Mouse (Mus musculus): ENCODE measurements around the gene Asah2. TPM values are rescaled to one million over a fixed set of nuclear protein-coding genes. Genes with fewer than 3 reads are reported as not detected.

The Asah2 gene
- total RNA-seq, 2 experiments from 2014 or later: 8.3 to 12.3 TPM

GRCm38 (mm10) chr19:32030430-32030829 lies 77.6 kb downstream of the Asah2 start:
- DNase-seq (ENCODE audit: extremely low spot score in 1 of 2, low spot score in 2 of 2): peak; percentile 18 to 35
- intact Hi-C loops (cut with DNase I): no loop called here
- H3K4me3 ChIP-seq: no peak overlapping the region
- TF ChIP-seq CTCF (IDR thresholded peaks at IDR 0.05): peak; percentile 87
- no peak overlapping the region for H3K27ac ChIP-seq

- TF ChIP-seq CTCF (IDR thresholded peaks at IDR 0.05): no peak
- Histone ChIP-seq H3K4me3 (no peak overlapping the region), H3K27ac (no peak overlapping the region)
- intact Hi-C loops (cut with DNase I): no loop called here
- DNase-seq (ENCODE audit: extremely low spot score in 1 of 2, low spot score in 2 of 2): no peak
Measured at GRCm38 (mm10) chr19:32025443-32025842, 82.6 kb downstream of the Asah2 start.

GRCm38 (mm10) chr19:32019722-32020121 lies 88.3 kb downstream of the Asah2 start:
- intact Hi-C loops (cut with DNase I): no loop called here
- TF ChIP-seq CTCF (IDR thresholded peaks at IDR 0.05): no peak
- H3K4me3 ChIP-seq: no peak overlapping the region
- DNase-seq (ENCODE audit: extremely low spot score in 1 of 2, low spot score in 2 of 2): no peak
- H3K27ac ChIP-seq: no peak overlapping the region

GRCm38 (mm10) chr19:32018585-32018984 lies 89.4 kb downstream of the Asah2 start:
- no peak for TF ChIP-seq CTCF (IDR thresholded peaks at IDR 0.05)
- intact Hi-C loops (cut with DNase I): no loop called here
- DNase-seq (ENCODE audit: extremely low spot score in 1 of 2, low spot score in 2 of 2): no peak
- Histone ChIP-seq H3K4me3 (no peak overlapping the region), H3K27ac (no peak overlapping the region)

- Histone ChIP-seq H3K27ac (no peak overlapping the region), H3K4me3 (no peak overlapping the region)
- intact Hi-C loops (cut with DNase I): no loop called here
- no peak for TF ChIP-seq CTCF (IDR thresholded peaks at IDR 0.05)
- DNase-seq (ENCODE audit: extremely low spot score in 1 of 2, low spot score in 2 of 2): no peak
Measured at GRCm38 (mm10) chr19:32018053-32018452, 90.0 kb downstream of the Asah2 start.

- H3K4me3 ChIP-seq: no peak overlapping the region
- no peak for TF ChIP-seq CTCF (IDR thresholded peaks at IDR 0.05)
- intact Hi-C loops (cut with DNase I): no loop called here
- no peak overlapping the region for H3K27ac ChIP-seq
- DNase-seq (ENCODE audit: extremely low spot score in 1 of 2, low spot score in 2 of 2): no peak
Measured at GRCm38 (mm10) chr19:32002623-32003022, 105.4 kb downstream of the Asah2 start.

GRCm38 (mm10) chr19:31996916-31997315 lies 111.1 kb downstream of the Asah2 start:
- no peak overlapping the region for H3K4me3 ChIP-seq
- no peak overlapping the region for H3K27ac ChIP-seq
- DNase-seq (ENCODE audit: extremely low spot score in 1 of 2, low spot score in 2 of 2): no peak
- no peak for TF ChIP-seq CTCF (IDR thresholded peaks at IDR 0.05)
- intact Hi-C loops (cut with DNase I): no loop called here

GRCm38 (mm10) chr19:31991057-31991456 lies 117.0 kb downstream of the Asah2 start:
- no peak for TF ChIP-seq CTCF (IDR thresholded peaks at IDR 0.05)
- intact Hi-C loops (cut with DNase I): no loop called here
- no peak overlapping the region for H3K27ac ChIP-seq
- no peak overlapping the region for H3K4me3 ChIP-seq
- no peak for DNase-seq (ENCODE audit: extremely low spot score in 1 of 2, low spot score in 2 of 2)

- intact Hi-C loops (cut with DNase I): no loop called here
- no peak for TF ChIP-seq CTCF (IDR thresholded peaks at IDR 0.05)
- H3K27ac ChIP-seq: no peak overlapping the region
- no peak overlapping the region for H3K4me3 ChIP-seq
- DNase-seq (ENCODE audit: extremely low spot score in 1 of 2, low spot score in 2 of 2): no peak
Measured at GRCm38 (mm10) chr19:31975882-31976281, 132.1 kb downstream of the Asah2 start.

GRCm38 (mm10) chr19:31971998-31972397 lies 136.0 kb downstream of the Asah2 start:
- no peak overlapping the region for H3K4me3 ChIP-seq
- peak; percentile 75 to 84 for DNase-seq (ENCODE audit: extremely low spot score in 1 of 2, low spot score in 2 of 2)
- H3K27ac ChIP-seq: no peak overlapping the region
- intact Hi-C loops (cut with DNase I): loop anchor here (1.0 to 5.0 kb wide), 4 partner anchors 57 to 720 kb away; no protein-coding TSS in a partner anchor
- TF ChIP-seq CTCF (IDR thresholded peaks at IDR 0.05): peak; percentile 99

- Histone ChIP-seq H3K27ac (no peak overlapping the region), H3K4me3 (no peak overlapping the region)
- no peak for TF ChIP-seq CTCF (IDR thresholded peaks at IDR 0.05)
- intact Hi-C loops (cut with DNase I): loop anchor here (5.0 kb wide), 3 partner anchors 126 to 721 kb away; no protein-coding TSS in a partner anchor
- DNase-seq (ENCODE audit: extremely low spot score in 1 of 2, low spot score in 2 of 2): no peak
Measured at GRCm38 (mm10) chr19:31971405-31971804, 136.6 kb downstream of the Asah2 start.

GRCm38 (mm10) chr19:31967933-31968532 lies 140.0 kb downstream of the Asah2 start:
- TF ChIP-seq CTCF (IDR thresholded peaks at IDR 0.05): peak; percentile 54
- no peak for DNase-seq (ENCODE audit: extremely low spot score in 1 of 2, low spot score in 2 of 2)
- intact Hi-C loops (cut with DNase I): loop anchor here (5.0 kb wide), 2 partner anchors 106 to 201 kb away; partner anchors contain the start of gene Prkg1
- no peak overlapping the region for H3K4me3 ChIP-seq
- H3K27ac ChIP-seq: no peak overlapping the region

GRCm38 (mm10) chr19:31963147-31963546 lies 144.9 kb downstream of the Asah2 start:
- intact Hi-C loops (cut with DNase I): no loop called here
- no peak for TF ChIP-seq CTCF (IDR thresholded peaks at IDR 0.05)
- no peak for DNase-seq (ENCODE audit: extremely low spot score in 1 of 2, low spot score in 2 of 2)
- H3K27ac ChIP-seq: no peak overlapping the region
- no peak overlapping the region for H3K4me3 ChIP-seq

Data from left cerebral cortex, adult 2 months (tissue).